Mouse (Mus musculus) hindbrain, embryonic 14.5 days (tissue): ENCODE measurements around the gene Mast3. TPM values are rescaled to one million over a fixed set of nuclear protein-coding genes. Genes with fewer than 3 reads are reported as not detected.

Experiments used
- ATAC-seq: fragments of 200-750 bp; cut with Nextera tagmentation; 2 replicates; pipeline ENCODE4 v1.8.0; 2017; ENCODE audit warnings: moderate number of reproducible peaks, mild to moderate bottlenecking, moderate TSS enrichment, moderate library complexity; ENCODE audit not compliant: low FRiP score
- DNase-seq: peaks from one replicate; pipeline ENCODE4 v3.0.0-alpha.2; 2015; ENCODE audit warnings: low spot score
- H3K27ac ChIP-seq: fragments of 300-500 bp; sonication (generic); 2 replicates; pipeline ENCODE4 v1.5.1; 2014; ENCODE audit warnings: mild to moderate bottlenecking, moderate library complexity
- H3K27me3 ChIP-seq: fragments of 300-500 bp; sonication (generic); 2 replicates; pipeline ENCODE4 v1.6.1; 2014; ENCODE audit warnings: mild to moderate bottlenecking, low read length, mixed read lengths; ENCODE audit not compliant: control insufficient read depth, insufficient read depth
- H3K36me3 ChIP-seq: fragments of 300-500 bp; sonication (generic); replicated peaks from 2 replicates; pipeline ENCODE4 v1.6.1; 2014; ENCODE audit not compliant: control insufficient read depth, insufficient read depth
- H3K4me1 ChIP-seq: fragments of 300-500 bp; sonication (generic); replicated peaks from 2 replicates; pipeline ENCODE4 v1.6.1; 2014; ENCODE audit warnings: antibody characterized with exemption, low read length, mixed read lengths; ENCODE audit not compliant: control insufficient read depth, insufficient read depth
- H3K4me2 ChIP-seq: fragments of 300-500 bp; sonication (generic); replicated peaks from 2 replicates; pipeline ENCODE4 v1.6.1; 2014; ENCODE audit warnings: mild to moderate bottlenecking, moderate library complexity
- H3K4me3 ChIP-seq: fragments of 300-500 bp; sonication (generic); replicated peaks from 2 replicates; pipeline ENCODE4 v1.5.1; 2014; ENCODE audit warnings: mild to moderate bottlenecking, low read length
- H3K9ac ChIP-seq: fragments of 300-500 bp; sonication (generic); 2 replicates; pipeline ENCODE4 v1.6.1; 2014
- H3K9me3 ChIP-seq: fragments of 300-500 bp; sonication (generic); 2 replicates; pipeline ENCODE4 v1.6.1; 2016; ENCODE audit warnings: low read length; ENCODE audit not compliant: control insufficient read depth
- WGBS: fragments of 180-500 bp; shearing (Covaris S2); extraction: QIAGEN DNeasy Blood & Tissue Kit; methylation state at CpG from one replicate; pipeline ENCODE4 v1.1.7; 2014; 5-methylcytosine and 5-hydroxymethylcytosine counted together
- polyA plus RNA-seq: library from polyadenylated mRNA; unstranded; fragments of >200 nt; fragmentation: Nextera tagmentation; extraction: Ambion mirVana; gene quantifications from 2 replicates; pipeline ENCODE4 v1.2.1, GENCODE M21; 2014

Gene Mast3
- polyA plus RNA-seq, 1 experiment from 2014 or later: 23.3 TPM

GRCm38 (mm10) chr8:70810962-70811680 lies 6.3 kb upstream of the Mast3 start:
- H3K27me3 ChIP-seq: peaks cover 5% of the 10 kb centered on the region; the same call in 1 of the 2 replicates
- 70% methylated on average over 20 of the region's 20 CpGs for WGBS
- no peak for ATAC-seq

GRCm38 (mm10) chr8:70808955-70809701 lies 4.3 kb upstream of the Mast3 start:
- DNase-seq: no peak
- ATAC-seq: no peak
- H3K4me1 ChIP-seq: no peaks in the 10 kb centered on the region
- H3K27ac ChIP-seq: no peak overlapping the region
- H3K36me3 ChIP-seq: no peaks in the 10 kb centered on the region
- H3K4me2 ChIP-seq: no peak overlapping the region
- WGBS: 84% methylated on average over 8 of the region's 8 CpGs
- no peak overlapping the region for H3K4me3 ChIP-seq
- H3K9ac ChIP-seq: no peak overlapping the region
- H3K9me3 ChIP-seq: no peaks in the 10 kb centered on the region
- peaks cover 11% of the 10 kb centered on the region for H3K27me3 ChIP-seq

More at GRCm38 (mm10) chr8:70810962-70811680, 6.3 kb upstream of the Mast3 start:
- no peak overlapping the region for H3K4me2 ChIP-seq
- no peak for DNase-seq
- no peak overlapping the region for H3K27ac ChIP-seq
- H3K4me3 ChIP-seq: no peak overlapping the region
- H3K9ac ChIP-seq: no peak overlapping the region
- H3K9me3 ChIP-seq: no peaks in the 10 kb centered on the region
- no peaks in the 10 kb centered on the region for H3K36me3 ChIP-seq
- H3K4me1 ChIP-seq: no peaks in the 10 kb centered on the region

- ATAC-seq: no peak
- Histone ChIP-seq H3K4me2 (no peak within 1 kb of the TSS), H3K27ac (no peak within 1 kb of the TSS), H3K27me3 (peaks cover 20% of the 10 kb centered on the region), H3K4me1 (no peaks in the 10 kb centered on the region), H3K4me3 (no peak within 1 kb of the TSS), H3K36me3 (no peaks in the 10 kb centered on the region), H3K9ac (no peak within 1 kb of the TSS), H3K9me3 (no peaks in the 10 kb centered on the region)
- no peak for DNase-seq
- WGBS: 60% methylated on average over 5 of the region's 5 CpGs
These were observed 3.4 kb upstream of the Mast3 start, which contains the start of gene Il12rb1 for GRCm38 (mm10) chr8:70808239-70808638. Gene Il12rb1, plus strand, starts transcription at chr8:70808449.

GRCm38 (mm10) chr8:70807304-70807703 lies 2.5 kb upstream of the Mast3 start:
- ATAC-seq: no peak
- no peak for DNase-seq
- H3K4me1 ChIP-seq: no peaks in the 10 kb centered on the region
- no peak overlapping the region for H3K4me2 ChIP-seq
- H3K9ac ChIP-seq: no peak overlapping the region
- 57% methylated on average over 1 of the region's 1 CpGs for WGBS
- no peak overlapping the region for H3K27ac ChIP-seq
- no peak overlapping the region for H3K4me3 ChIP-seq
- no peaks in the 10 kb centered on the region for H3K36me3 ChIP-seq
- H3K27me3 ChIP-seq: peaks cover 27% of the 10 kb centered on the region
- no peaks in the 10 kb centered on the region for H3K9me3 ChIP-seq

GRCm38 (mm10) chr8:70806541-70806940 lies 1.7 kb upstream of the Mast3 start:
- Histone ChIP-seq H3K4me2 (no peak overlapping the region), H3K27me3 (peaks cover 31% of the 10 kb centered on the region), H3K4me1 (no peaks in the 10 kb centered on the region), H3K9ac (no peak overlapping the region), H3K9me3 (no peaks in the 10 kb centered on the region), H3K4me3 (no peak overlapping the region), H3K27ac (no peak overlapping the region), H3K36me3 (no peaks in the 10 kb centered on the region)
- ATAC-seq (no peak), DNase-seq (no peak)
- 79% methylated on average over 4 of the region's 4 CpGs for WGBS

- 2% methylated on average over 38 of the region's 47 CpGs for WGBS
- ATAC-seq (no peak), DNase-seq (no peak)
- peak overlapping the region; percentile 18; the same call in 1 of the 2 replicates for H3K9ac ChIP-seq
- peak overlapping the region; percentile 42 for H3K4me3 ChIP-seq
- H3K4me1 ChIP-seq: no peaks in the 10 kb centered on the region
- H3K4me2 ChIP-seq: peak overlapping the region; percentile 66
- no peak overlapping the region for H3K27ac ChIP-seq
- peaks cover 43% of the 10 kb centered on the region for H3K27me3 ChIP-seq
- H3K36me3 ChIP-seq: no peaks in the 10 kb centered on the region
- no peaks in the 10 kb centered on the region for H3K9me3 ChIP-seq
These were observed 933 bp downstream of the Mast3 start for GRCm38 (mm10) chr8:70803761-70804480.

GRCm38 (mm10) chr8:70802786-70803510 lies 1.9 kb downstream of the Mast3 start:
- no peaks in the 10 kb centered on the region for H3K36me3 ChIP-seq
- H3K4me2 ChIP-seq: no peak overlapping the region
- H3K4me3 ChIP-seq: no peak overlapping the region
- H3K27me3 ChIP-seq: peaks cover 53% of the 10 kb centered on the region
- no peak overlapping the region for H3K9ac ChIP-seq
- no peak overlapping the region for H3K27ac ChIP-seq
- DNase-seq (no peak), ATAC-seq (no peak)
- 73% methylated on average over 11 of the region's 11 CpGs for WGBS
- no peaks in the 10 kb centered on the region for H3K9me3 ChIP-seq
- 0 out of 2 replicates have a peak, but pooled peaks cover 8% of the 10 kb centered on the region for H3K4me1 ChIP-seq

GRCm38 (mm10) chr8:70801830-70802229 lies 3.0 kb downstream of the Mast3 start:
- no peak for DNase-seq
- H3K9ac ChIP-seq: no peak overlapping the region
- ATAC-seq: no peak
- H3K4me1 ChIP-seq: 0 out of 2 replicates have a peak, but pooled peaks cover 12% of the 10 kb centered on the region
- H3K27me3 ChIP-seq: peaks cover 54% of the 10 kb centered on the region
- H3K4me3 ChIP-seq: no peak overlapping the region
- WGBS: 84% methylated on average over 1 of the region's 1 CpGs
- no peaks in the 10 kb centered on the region for H3K36me3 ChIP-seq
- no peaks in the 10 kb centered on the region for H3K9me3 ChIP-seq
- H3K27ac ChIP-seq: no peak overlapping the region
- no peak overlapping the region for H3K4me2 ChIP-seq
